Mouse (Mus musculus) MEL (cell line): ENCODE measurements around the gene Birc6. TPM values are rescaled to one million over a fixed set of nuclear protein-coding genes. Genes with fewer than 3 reads are reported as not detected.

Experiments
- DNase-seq: peaks from one replicate; pipeline ENCODE4 v3.0.0; 2011; ENCODE audit warnings: low read depth, low spot score
- H3K27ac ChIP-seq: 2 replicates; pipeline ENCODE4 v1.5.1; 2012; ENCODE audit warnings: low read depth, mild to moderate bottlenecking, control low read depth, low read length, moderate library complexity; ENCODE audit not compliant: control insufficient read depth
- H3K27me3 ChIP-seq, 2 experiments: fragments of 150-350 bp in 1 of 2; sonication (generic) in 1 of 2; 2 replicates each; pipeline ENCODE4 v1.6.1; 2012; ENCODE audit warnings: low read length in 2 of 2, mild to moderate bottlenecking in 2 of 2, improper control_type of control experiment in 1 of 2, moderate library complexity in 1 of 2; ENCODE audit not compliant: insufficient read depth in 2 of 2, control insufficient read depth in 1 of 2
- H3K36me3 ChIP-seq, 2 experiments: 2 replicates each; pipeline ENCODE4 v1.6.1; 2012 to 2014; ENCODE audit warnings: low read length in 2 of 2, improper control_type of control experiment in 1 of 2, inconsistent platforms in 1 of 2, mild to moderate bottlenecking in 1 of 2; ENCODE audit not compliant: insufficient read depth in 2 of 2, control insufficient read depth in 1 of 2
- H3K4me1 ChIP-seq, 2 experiments: fragments of 150-350 bp in 1 of 2; sonication (generic) in 1 of 2; 2 replicates each; pipeline ENCODE4 v1.6.1; 2012; ENCODE audit warnings: low read length in 2 of 2, improper control_type of control experiment in 1 of 2, mild to moderate bottlenecking in 1 of 2; ENCODE audit not compliant: insufficient read depth in 2 of 2, control insufficient read depth in 1 of 2
- H3K4me3 ChIP-seq, 2 experiments: fragments of 150-350 bp in 1 of 2; sonication (generic) in 1 of 2; 2 replicates each; pipeline ENCODE4 v1.5.1; 2012; ENCODE audit warnings: low read depth in 2 of 2, low read length in 2 of 2, mild to moderate bottlenecking in 2 of 2, moderate library complexity in 2 of 2, control low read depth in 1 of 2, improper control_type of control experiment in 1 of 2; ENCODE audit not compliant: control insufficient read depth in 1 of 2, insufficient read depth in 1 of 2
- H3K79me2 ChIP-seq: 2 replicates; pipeline ENCODE4 v1.6.1; 2012; ENCODE audit warnings: mild to moderate bottlenecking, low read length, moderate library complexity; ENCODE audit not compliant: control insufficient read depth, poor library complexity, insufficient read depth
- H3K9ac ChIP-seq: 2 replicates; pipeline ENCODE4 v1.6.1; 2012; ENCODE audit warnings: low read depth, mild to moderate bottlenecking, control low read depth, low read length, moderate library complexity; ENCODE audit not compliant: control insufficient read depth, poor library complexity, severe bottlenecking
- H3K9me3 ChIP-seq: fragments of 150-350 bp; sonication (generic); replicated peaks from 2 replicates; pipeline ENCODE4 v1.6.1; 2012; ENCODE audit warnings: mild to moderate bottlenecking, low read length, improper control_type of control experiment, moderate library complexity; ENCODE audit not compliant: insufficient read depth
- CHD2 ChIP-seq: IDR thresholded peaks from 2 replicates; pipeline ENCODE4 v1.6.1; 2011; ENCODE audit warnings: low read length, improper control_type of control experiment
- E2F4 ChIP-seq: IDR thresholded peaks from 2 replicates; pipeline ENCODE4 v1.6.1; 2011; ENCODE audit warnings: low read depth, low read length, improper control_type of control experiment, borderline replicate concordance
- ELF1 ChIP-seq: IDR thresholded peaks from 2 replicates; pipeline ENCODE4 v1.6.1; 2014; ENCODE audit warnings: low read depth, mild to moderate bottlenecking, inconsistent platforms, low read length, improper control_type of control experiment, moderate library complexity
- EP300 ChIP-seq, 2 experiments: IDR thresholded peaks; 2 replicates each; pipeline ENCODE4 v1.6.1; 2011; ENCODE audit warnings: improper control_type of control experiment in 2 of 2, low read length in 2 of 2, low read depth in 1 of 2, mild to moderate bottlenecking in 1 of 2
- GABPA ChIP-seq: IDR thresholded peaks from 2 replicates; pipeline ENCODE4 v1.6.1; 2012; ENCODE audit warnings: low read depth, mild to moderate bottlenecking, inconsistent platforms, low read length, improper control_type of control experiment, moderate library complexity
- GATA1 ChIP-seq: IDR thresholded peaks from 2 replicates; pipeline ENCODE4 v1.6.1; 2011; ENCODE audit warnings: low read depth, low read length, improper control_type of control experiment
- HCFC1 ChIP-seq: IDR thresholded peaks from 2 replicates; pipeline ENCODE4 v1.6.1; 2012; ENCODE audit warnings: low read depth, mild to moderate bottlenecking, inconsistent platforms, low read length, improper control_type of control experiment, moderate library complexity
- JUND ChIP-seq: IDR thresholded peaks from 2 replicates; pipeline ENCODE4 v1.6.1; 2011; ENCODE audit warnings: low read depth, mild to moderate bottlenecking, improper control_type of control experiment, low read length
- KAT2A ChIP-seq: conservative IDR thresholded peaks from 2 replicates; pipeline ENCODE4 v1.6.1; 2012; ENCODE audit warnings: low read depth, low read length, improper control_type of control experiment, inconsistent platforms
- MAFK ChIP-seq: IDR thresholded peaks from 2 replicates; pipeline ENCODE4 v1.6.1; 2011; ENCODE audit warnings: low read depth, mild to moderate bottlenecking, low read length, improper control_type of control experiment, borderline replicate concordance
- MAZ ChIP-seq: IDR thresholded peaks from 2 replicates; pipeline ENCODE4 v1.6.1; 2012; ENCODE audit warnings: low read depth, mild to moderate bottlenecking, inconsistent platforms, low read length, improper control_type of control experiment
- MEF2A ChIP-seq: IDR thresholded peaks from 2 replicates; pipeline ENCODE4 v1.6.1; 2014; ENCODE audit warnings: low read depth, mild to moderate bottlenecking, inconsistent platforms, low read length, improper control_type of control experiment; ENCODE audit not compliant: poor library complexity, insufficient replicate concordance, severe bottlenecking; ENCODE audit errors: extremely low read depth
- MXI1 ChIP-seq: IDR thresholded peaks from 2 replicates; pipeline ENCODE4 v1.6.1; 2011; ENCODE audit warnings: mild to moderate bottlenecking, low read depth, low read length, improper control_type of control experiment
- MYC ChIP-seq: IDR thresholded peaks from 2 replicates; pipeline ENCODE4 v1.6.1; 2011; ENCODE audit warnings: low read depth, mild to moderate bottlenecking, low read length, improper control_type of control experiment, moderate library complexity
- POLR2AphosphoS5 ChIP-seq: IDR thresholded peaks from 2 replicates; pipeline ENCODE4 v1.6.1; 2012; ENCODE audit warnings: low read depth, borderline replicate concordance, mild to moderate bottlenecking, inconsistent platforms, low read length, moderate library complexity, mixed read lengths
- RAD21 ChIP-seq: IDR thresholded peaks from 2 replicates; pipeline ENCODE4 v1.6.1; 2011; ENCODE audit warnings: mild to moderate bottlenecking, low read depth, low read length, improper control_type of control experiment
- SIN3A ChIP-seq: IDR thresholded peaks from 2 replicates; pipeline ENCODE4 v1.6.1; 2012; ENCODE audit warnings: low read length, improper control_type of control experiment, inconsistent platforms
- SMC3 ChIP-seq: IDR thresholded peaks from 2 replicates; pipeline ENCODE4 v1.6.1; 2011; ENCODE audit warnings: low read depth, low read length, improper control_type of control experiment
- USF1 ChIP-seq: IDR thresholded peaks from 2 replicates; pipeline ENCODE4 v1.6.1; 2014; ENCODE audit warnings: low read depth, mild to moderate bottlenecking, inconsistent platforms, low read length, improper control_type of control experiment, moderate library complexity
- ZC3H11A ChIP-seq: IDR thresholded peaks from 2 replicates; pipeline ENCODE4 v1.6.1; 2012; ENCODE audit warnings: low read depth, mild to moderate bottlenecking, inconsistent platforms, low read length, improper control_type of control experiment
- ZNF384 ChIP-seq: IDR thresholded peaks from 2 replicates; pipeline ENCODE4 v1.6.1; 2012; ENCODE audit warnings: low read depth, mild to moderate bottlenecking, inconsistent platforms, low read length, improper control_type of control experiment
- polyA plus RNA-seq, 2 experiments: library from polyadenylated mRNA; stranded (reverse) in 1 of 2; unstranded in 1 of 2; fragments of >175 nt in 1 of 2; fragments of >200 nt in 1 of 2; gene quantifications; 2 replicates each; pipeline versions ENCODE4 v1.2.1 to v1.2.4; 2012; ENCODE audit warnings: low replicate concordance in 2 of 2, low read depth in 1 of 2; ENCODE audit not compliant: insufficient read length in 2 of 2, insufficient read depth in 1 of 2, missing spikeins in 1 of 2
- total RNA-seq: library from RNA; depleted of rRNA; stranded (reverse); fragments of 300-350 nt; gene quantifications from 2 replicates; pipeline ENCODE4 v1.2.3, GENCODE M21; 2012

Birc6 gene
- total and polyA plus RNA-seq, 3 experiments, result 58.7 to 475 (median 67.3) TPM

GRCm38 (mm10) chr17:74599396-74599795 is 71.3 kb downstream of the Birc6 start:
- TF ChIP-seq GABPA, result no peak
- no peak for TF ChIP-seq JUND
- no peak for TF ChIP-seq USF1
- TF ChIP-seq ZC3H11A, result no peak
- TF ChIP-seq HCFC1, result no peak
- TF ChIP-seq SIN3A, result no peak
- no peak for TF ChIP-seq ZNF384
- no peak for TF ChIP-seq MXI1
- no peak for TF ChIP-seq CHD2
- TF ChIP-seq MYC, result no peak
- TF ChIP-seq, all 39 proteins: peak for 0
- Histone ChIP-seq H3K9ac (no peak overlapping the region), H3K27ac (no peak overlapping the region), H3K27me3 (no peaks in the 10 kb centered on the region), H3K4me1 (no peaks in the 10 kb centered on the region), H3K9me3 (no peaks in the 10 kb centered on the region), H3K79me2 (no peaks in the 10 kb centered on the region), H3K4me3 (no peak overlapping the region), H3K36me3 (peaks cover 0 to 33% of the 10 kb centered on the region in 2 experiments; a peak in 2 of 4 replicates)
- DNase-seq, result no peak

DNA sequence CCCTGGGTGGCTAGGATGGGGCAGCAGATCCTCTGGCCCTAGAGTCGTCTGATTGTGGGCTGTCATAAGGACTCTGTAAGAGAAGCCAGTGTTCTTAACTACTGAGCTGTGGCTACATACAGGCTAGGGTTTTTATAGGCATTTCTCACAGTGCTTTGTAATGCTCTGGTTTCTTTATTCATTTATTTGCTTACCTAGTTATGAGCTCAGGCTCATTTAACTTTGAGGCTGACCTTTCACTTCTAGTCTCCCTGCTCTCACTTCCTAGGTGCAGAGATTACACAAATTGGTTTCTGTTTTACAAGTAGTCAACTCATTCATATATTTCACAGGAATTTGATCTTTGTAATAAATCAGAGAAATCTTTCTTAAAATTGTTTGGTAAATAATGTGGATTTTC is 73.1 kb downstream of the Birc6 start:
- Histone ChIP-seq H3K9ac (no peak overlapping the region), H3K4me3 (no peak overlapping the region), H3K9me3 (no peaks in the 10 kb centered on the region), H3K36me3 (peaks cover 0 to 41% of the 10 kb centered on the region in 2 experiments; a peak in 2 of 4 replicates), H3K4me1 (no peaks in the 10 kb centered on the region), H3K27me3 (no peaks in the 10 kb centered on the region), H3K27ac (no peak overlapping the region), H3K79me2 (no peaks in the 10 kb centered on the region)
- TF ChIP-seq EP300 (IDR thresholded peaks at IDR 0.05; ENCODE audit: low read depth in 1 of 2, low read length in 2 of 2) (no peak), GATA1 (no peak), MAFK (no peak), E2F4 (no peak), RAD21 (no peak), JUND (no peak), MEF2A (no peak), ELF1 (no peak), POLR2AphosphoS5 (no peak), MXI1 (no peak), MAZ (no peak), SMC3 (no peak), KAT2A (no peak)
- DNase-seq, result no peak
